Mouse (Mus musculus) lung, postnatal 10 days (tissue): ENCODE results near the gene Ablim1.

ENCODE experiments used
- DNase-seq: peaks from one replicate; pipeline ENCODE4 v3.0.0; 2021

The Ablim1 gene

DNA sequence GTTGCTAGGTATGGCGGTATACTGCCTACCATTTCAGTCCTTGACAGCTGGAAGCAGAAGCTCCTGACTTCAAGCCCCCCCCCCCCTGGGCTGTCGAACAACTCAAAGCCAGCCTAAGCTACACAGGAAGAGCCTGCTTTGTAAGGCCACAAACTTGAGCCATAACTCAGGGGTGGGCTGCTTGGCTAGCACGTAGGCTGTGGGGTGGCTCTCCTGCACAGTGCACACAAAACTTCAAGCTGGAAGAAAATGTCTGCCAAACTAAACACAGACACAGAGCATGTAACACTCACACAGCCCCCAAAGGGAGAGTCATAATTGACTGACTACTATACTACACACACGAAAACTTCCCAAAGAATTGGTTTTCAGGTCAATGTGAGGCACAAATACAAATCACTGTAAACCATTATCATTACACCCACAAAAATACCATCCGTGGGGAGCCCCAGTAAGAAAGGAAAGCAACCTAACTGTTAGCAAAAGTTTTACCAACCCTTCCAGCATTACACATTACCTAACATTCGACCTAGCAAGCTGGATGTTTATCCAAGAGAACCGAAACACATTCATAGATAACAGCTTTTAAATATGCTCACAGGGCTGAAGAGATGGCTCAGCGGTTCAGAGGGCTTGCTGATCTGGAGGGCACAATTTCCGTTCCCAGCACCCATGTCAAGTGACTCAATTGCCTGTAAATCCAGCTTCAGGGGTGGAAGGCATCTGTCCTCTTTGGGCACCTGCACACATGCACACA is 61.8 kb downstream of the Ablim1 start:
- no peak for DNase-seq

DNA sequence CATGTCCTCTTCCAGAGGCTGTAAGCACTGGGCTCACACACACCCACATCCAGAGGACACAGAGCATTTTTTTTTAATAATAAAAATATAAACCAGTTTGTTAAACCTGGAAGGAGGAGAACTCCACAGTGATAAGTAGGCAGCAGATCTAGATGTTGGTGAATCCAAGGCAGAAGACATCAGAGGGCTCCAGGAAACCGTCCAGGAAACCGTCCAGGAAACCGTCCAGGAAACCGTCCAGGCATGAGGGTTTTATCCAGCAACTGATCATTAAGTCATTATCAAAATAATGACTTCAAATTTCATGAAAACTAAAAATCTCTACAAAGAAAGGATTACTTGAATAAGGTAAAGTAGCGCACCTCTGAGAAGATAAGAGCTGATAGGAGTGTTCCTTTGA is 65.9 kb downstream of the Ablim1 start:
- DNase-seq, result peak; percentile 62

DNA sequence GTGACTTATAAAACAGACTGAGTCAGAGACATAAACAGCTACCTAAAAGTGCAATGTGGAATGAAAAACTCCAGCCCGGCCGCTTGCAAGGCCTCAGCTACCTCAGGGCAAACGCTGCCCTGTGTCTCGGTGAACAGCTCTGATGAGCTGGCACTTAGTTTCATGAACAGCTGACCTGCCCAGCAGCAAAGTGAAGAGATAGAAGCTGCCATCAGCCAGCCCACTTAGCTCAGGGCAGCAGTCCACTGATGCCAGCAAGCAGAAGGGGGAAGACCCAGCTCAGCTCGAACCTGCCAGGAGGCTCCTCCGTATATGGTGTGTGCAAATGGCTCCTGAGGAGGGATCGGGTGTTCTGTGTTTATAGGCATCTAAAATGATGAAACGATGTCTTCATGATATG is 67.5 kb downstream of the Ablim1 start:
- DNase-seq, result no peak

DNA sequence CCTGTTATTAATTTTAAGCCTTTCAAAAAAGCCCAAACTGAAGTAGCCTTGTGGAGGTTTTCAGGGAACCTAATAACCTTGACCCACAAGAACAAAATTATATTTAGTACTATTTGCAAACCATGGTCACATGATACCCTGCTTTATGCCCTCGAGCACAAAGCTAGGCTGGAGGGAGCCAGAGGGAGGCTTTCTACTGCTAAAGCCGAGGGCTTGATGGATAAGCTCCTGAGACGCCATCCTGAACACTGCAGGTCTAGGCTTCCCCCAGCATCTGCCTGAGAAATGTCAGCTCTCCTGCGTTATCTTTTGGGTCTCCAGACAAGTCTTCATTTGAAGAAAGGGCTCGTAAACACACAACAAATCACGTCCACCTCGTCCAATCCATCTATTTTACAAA is 70.4 kb downstream of the Ablim1 start:
- DNase-seq, result no peak

DNA sequence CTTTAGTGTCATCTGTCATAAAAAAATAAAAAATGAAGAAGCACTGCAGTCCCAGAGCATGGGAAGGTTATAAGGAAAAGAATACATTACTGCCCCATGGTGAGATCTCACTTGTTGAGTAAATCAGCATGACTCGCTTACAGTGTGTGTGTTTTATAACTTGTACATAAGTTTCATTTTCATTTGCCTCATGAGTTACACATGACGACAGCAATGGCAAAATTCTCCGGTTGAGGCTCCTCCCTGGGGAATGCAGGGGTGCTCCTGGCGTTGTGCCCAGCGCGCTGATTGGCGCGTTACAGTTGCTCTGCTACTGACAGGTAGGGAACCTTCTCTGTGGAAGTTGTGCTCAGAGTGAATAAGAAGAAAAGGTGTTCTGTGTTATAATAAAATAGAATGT is 71.1 kb downstream of the Ablim1 start:
- peak; percentile 54 for DNase-seq

DNA sequence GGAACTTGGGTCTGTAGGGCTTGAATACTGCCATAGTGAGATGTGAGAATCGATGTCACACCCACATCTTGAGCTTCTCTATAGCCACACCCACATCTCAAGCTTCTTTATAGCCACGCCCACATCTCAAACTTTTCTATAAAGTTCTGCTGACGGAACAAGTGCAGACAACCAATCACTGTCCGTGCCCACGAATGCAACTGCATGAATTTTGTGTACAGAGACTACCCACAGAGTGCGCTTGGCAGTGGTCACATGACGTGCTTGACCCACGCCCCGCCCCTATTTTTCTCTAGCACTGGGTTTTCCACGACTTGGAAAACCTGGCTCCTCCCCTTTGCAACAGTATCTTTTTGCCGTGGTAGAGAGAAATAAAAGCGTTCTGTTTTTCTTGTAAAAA is 71.5 kb downstream of the Ablim1 start:
- peak; percentile 28 for DNase-seq

DNA sequence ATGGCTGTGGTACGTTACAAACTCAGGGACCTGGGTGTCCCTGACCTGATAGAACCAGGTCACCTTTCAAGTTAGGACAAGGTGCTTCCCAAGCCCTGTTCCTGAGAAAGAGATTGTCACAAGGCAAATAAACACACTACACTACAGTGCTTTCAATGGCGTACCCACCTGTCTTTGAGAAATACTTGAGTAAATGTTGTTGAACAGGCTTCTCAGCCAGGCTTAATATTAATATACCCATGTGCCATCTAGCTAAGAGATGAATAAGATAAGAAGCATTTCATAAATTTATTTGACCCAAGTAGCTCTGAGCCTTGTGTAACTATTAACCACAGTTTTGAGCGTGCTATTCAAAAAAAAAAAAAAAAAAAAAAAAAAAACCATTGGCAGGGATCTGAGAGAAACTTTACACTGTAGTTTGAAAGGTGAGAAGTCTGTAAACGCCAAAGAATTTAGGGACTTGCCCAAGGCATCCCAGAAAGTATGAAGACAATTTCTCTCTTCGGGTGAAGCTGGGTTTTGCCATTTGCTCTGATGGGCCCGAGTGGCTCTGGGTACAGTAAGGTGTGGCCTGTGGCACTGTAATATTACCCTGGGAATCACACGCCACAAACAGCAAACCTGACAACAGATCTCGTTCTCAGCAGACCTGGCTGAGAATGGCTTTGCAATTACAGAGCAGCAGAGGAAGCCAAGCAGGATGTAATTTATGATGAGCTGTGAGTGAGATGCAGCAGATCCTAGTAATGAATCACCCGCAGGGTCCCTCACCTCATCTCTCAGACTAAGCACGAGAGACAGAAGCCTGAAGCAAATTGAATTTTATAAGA is 73.1 kb downstream of the Ablim1 start:
- peak; percentile 31 for DNase-seq

DNA sequence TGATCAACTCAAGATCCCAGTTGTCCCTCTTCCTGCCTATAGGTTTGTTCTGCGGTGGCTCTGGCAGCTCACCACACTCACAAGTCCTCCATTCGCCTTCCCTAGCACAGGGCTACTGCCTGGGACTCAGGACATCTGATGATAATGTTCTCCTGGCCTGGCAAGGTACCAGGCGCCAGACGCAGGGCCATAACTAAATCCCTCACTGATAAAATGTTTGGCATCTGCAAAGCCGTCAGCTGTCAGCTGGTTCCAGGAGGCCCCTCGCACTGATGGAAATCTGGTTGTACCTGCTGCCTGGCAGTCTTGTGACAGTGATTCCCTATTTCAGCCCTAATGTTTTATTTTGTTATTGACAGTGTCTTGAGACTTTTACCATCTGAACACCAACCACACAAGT is 74.5 kb downstream of the Ablim1 start:
- DNase-seq, result no peak

DNA sequence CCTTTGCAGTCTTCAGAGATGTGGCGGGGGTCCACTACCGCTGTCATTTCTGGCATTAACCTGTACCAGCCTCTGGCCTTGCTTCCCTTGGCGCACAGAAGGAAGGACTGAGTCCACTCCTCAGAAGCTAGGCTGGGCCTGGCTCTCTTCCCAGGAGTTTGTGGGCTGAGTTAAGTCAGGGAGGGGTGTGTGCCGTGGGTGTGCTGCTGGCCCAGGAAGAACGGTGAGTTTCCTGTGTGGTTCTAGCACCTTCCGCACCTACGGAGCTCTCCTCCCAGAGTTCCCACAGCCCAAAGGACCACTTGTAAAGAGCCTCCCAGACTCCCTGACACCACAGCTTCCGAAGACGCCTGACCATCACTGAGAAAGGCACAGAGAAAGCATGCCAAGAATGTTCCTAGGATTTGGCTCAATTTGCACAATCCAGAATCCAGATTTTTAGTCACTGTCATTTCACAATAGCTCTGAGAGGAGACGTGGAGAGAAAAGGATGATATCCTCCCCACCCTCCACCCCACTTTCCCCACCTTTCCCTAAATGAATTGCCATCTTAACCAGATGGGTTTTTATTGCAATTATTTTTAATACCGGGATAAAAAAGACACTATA is 75.4 kb downstream of the Ablim1 start:
- peak; percentile 77 for DNase-seq

DNA sequence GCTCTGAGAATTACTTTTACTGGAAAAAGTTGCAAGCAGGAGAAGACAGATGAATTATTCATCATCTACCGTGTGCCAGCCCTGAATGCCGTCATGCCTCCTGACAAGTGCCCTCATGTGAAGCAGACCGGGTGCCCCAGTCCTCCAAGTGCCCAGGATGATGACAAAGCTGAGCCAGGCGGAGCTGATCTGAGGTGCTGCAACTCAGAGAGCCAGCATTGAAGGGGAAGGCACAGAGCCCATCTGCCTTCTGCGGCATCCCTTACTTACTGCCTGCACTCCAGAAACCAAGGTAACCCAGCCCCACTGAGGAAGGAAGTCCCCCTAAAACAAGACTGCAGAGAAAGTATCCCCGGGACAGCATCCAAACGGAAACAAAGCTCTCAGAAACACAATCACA is 76.3 kb downstream of the Ablim1 start:
- peak; percentile 49 for DNase-seq

DNA sequence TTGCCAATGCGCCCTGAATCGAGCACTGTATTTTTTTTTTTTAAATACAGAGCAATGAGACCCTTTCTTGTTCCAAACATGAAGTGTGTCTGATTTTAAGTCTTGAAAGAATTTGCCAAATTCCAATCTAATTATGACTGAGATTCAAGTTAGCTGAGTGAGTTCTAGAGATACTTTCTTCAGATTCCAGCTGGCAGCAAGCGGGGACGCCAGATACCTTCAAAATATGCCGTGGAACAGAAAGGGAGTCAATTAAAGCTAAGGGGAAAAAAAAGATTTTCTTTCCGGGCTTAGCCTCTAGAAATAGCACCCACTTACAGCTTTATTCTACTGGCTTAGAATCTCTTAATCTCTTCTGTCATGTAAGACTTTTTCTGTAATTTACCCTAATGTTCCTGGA is 77.2 kb downstream of the Ablim1 start:
- no peak for DNase-seq

DNA sequence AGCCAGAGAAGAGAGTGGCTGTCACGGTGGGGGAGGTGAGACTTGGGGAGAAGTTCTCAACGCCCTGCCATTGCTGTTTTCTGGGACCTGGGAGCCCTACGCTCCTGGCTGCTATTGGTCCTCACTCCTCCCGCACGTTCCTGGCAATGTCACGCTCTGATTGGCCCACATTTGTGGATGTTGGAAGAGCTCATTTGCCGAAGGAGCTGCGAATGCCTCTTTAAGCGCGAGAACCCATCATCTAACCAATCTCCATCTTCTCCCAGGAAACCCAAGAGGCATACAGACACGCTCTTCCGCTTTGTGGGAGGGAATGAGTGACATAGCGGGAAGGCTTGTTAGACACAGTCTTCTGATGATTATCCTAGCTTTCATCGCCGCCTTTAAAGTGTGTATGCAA is 78.1 kb downstream of the Ablim1 start:
- no peak for DNase-seq

DNA sequence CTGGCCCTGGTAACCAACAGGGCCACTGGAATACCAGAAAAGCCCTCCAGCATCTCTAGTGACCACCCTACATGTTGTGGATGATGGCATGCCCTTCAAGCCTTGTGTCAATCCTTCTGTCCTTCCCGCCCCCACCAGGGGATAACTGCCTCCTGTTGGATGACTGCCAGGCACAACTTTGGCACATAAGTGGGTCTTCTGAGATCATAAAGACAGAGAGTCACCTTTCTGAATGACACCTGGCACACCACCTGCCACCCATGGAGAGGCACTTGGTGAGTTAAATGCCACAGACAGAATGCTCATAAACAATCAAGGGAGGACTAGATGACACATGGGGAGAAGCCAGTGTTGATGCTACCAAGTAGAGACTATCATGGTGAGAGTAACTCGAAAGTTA is 78.8 kb downstream of the Ablim1 start:
- no peak for DNase-seq

DNA sequence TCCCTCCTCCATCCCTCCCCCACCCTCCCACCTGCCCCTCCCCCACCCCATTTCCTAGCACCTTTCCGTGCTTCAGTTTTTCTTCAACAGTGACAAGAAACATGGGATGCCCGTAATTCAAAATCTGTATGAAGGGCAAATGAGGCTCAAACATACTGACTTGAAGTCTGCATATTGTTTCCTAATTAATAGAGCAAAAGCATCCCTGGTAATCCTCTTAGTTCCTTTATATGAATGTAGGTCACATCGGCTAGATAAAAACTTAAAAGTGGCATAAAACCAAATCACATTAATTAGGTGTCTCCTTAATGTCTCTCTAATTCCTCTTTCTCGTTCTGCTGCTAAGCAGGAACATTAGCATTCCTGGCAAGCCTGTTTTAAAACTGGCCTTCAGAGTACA is 83.7 kb downstream of the Ablim1 start:
- no peak for DNase-seq

DNA sequence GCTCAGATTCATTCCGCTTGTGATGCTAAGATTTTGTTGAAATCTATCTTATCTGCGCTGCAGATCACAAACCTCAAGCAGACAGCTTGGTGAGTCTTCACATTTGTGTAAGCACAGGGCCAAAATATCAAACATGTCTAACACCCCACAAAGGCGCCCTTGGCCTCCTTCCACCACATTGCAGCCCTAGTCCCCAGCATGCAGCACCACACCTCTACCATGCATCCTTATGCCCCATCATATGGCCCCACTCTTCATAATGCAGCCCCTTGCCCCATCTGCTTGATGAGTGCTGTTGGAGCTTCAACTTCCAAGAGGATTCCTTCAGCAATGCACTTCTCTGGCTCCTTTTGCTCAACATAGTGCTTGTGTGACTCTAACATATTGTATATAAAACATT is 85.6 kb downstream of the Ablim1 start:
- no peak for DNase-seq

DNA sequence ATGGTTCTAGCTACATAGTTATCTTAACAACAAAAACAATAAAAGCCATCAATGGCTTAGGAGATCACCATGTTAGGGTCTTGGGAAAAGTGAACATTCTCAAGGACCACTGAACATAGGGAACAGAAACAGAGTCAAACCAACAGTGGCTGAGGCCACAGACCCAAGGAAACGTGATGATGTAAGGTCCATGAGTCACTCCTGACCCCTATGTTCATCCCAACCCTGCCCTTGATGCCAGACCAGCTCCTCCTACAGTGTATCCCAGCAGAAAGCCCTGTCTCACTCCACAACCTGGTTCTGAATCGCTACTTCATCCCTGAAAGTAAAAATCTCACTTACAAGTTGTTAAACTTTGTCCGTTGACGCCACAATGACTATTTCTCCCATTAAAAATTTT is 86.1 kb downstream of the Ablim1 start:
- no peak for DNase-seq

DNA sequence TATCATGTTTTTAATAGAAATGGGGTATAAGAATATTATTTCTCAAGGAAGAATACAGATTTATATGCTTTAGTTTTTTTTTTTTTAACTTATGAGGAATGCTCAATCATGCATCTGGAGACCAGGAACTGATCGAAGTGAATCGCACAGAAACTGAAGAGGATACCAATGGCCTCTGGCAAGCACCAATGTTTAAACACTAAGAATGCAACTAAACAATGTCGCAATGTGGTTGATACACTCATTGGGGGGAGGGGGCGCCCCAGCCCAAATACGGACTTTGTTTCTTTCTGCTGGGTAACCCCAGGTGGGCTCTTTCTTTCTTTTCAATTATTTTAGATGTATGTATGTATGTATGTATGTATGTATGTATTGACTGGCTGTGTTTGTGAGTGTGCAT is 90.3 kb downstream of the Ablim1 start:
- DNase-seq, result no peak

DNA sequence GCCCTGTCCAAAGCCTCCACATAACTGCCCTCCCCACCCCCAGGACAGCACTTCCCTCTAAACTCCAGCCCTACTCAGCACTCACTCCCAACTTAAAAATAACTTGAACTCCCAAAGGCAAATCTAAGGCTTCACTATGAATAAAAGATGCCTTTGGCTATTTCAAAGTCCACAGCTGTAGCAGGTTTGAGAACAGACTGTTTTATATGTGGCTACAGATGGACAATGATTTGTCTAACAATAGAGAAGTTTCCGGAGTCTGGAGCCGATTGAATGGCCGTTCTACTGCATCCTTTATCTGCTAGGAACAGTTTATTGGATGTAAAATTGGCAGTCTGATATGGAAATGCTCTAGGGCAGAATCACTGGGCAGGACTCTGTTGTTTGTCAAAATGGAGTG is 91.0 kb downstream of the Ablim1 start:
- DNase-seq, result no peak

DNA sequence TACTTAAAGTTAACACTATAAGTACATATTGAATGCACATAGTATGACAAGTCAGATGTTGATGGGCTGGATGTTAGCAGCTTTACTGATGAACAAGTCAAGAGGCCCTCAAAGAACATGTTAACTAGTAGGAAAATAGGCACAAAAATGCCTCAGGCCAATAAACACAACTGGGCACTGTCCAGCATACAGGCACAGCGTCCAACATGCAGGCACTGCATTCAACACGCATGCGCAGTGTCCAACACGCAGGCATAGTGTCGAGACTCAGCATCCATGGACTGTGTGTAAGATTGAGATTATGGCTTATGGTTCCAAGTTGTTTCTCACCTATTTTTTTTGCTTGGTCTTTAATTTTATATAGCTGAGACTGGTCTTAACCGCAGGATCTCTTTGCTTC is 92.1 kb downstream of the Ablim1 start:
- no peak for DNase-seq

DNA sequence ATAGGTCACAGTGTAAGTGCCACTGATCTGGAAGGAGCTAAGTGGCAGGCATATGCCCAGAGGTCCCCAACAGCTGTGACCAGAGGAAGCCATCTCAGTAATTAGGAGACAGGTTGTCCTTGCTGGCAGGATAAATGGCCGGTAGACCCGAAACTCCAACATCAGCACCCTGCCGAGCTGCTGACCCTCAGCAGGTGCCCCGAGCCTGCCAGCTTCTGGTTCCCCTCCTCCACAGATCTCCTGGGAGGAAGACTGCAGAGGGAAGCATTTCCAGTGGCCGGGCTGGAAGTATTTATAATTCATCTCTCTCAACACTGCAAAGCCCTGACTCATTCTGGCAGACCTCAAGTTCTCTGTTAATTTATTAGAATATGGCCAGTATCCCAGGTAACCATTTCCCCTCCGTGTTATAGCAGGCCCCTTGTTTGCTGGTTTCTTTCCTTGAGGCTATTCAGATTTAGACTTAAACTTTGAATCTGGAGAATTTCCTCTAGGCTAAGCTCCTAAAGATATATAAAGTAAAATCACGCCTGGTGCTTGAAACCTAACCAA is 93.0 kb downstream of the Ablim1 start:
- DNase-seq, result no peak

DNA sequence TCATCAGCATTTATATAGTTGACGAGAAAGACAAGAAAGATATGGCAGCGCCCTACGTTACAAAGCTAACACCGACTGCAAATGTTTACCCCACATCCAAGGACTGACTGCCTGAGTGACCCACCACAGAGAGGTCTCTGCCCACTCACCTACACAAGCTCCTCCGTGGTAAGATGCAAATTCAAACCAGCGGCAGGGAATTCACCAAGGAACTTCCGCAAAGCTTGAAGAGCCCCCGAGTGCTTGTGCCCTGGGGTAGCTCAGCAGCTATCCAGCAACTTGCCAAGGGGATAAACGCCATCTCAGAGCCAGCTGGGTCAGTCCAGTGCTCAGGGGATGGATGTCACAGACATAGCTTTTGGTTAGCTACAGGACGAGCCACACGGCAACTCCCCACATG is 95.0 kb downstream of the Ablim1 start:
- no peak for DNase-seq

DNA sequence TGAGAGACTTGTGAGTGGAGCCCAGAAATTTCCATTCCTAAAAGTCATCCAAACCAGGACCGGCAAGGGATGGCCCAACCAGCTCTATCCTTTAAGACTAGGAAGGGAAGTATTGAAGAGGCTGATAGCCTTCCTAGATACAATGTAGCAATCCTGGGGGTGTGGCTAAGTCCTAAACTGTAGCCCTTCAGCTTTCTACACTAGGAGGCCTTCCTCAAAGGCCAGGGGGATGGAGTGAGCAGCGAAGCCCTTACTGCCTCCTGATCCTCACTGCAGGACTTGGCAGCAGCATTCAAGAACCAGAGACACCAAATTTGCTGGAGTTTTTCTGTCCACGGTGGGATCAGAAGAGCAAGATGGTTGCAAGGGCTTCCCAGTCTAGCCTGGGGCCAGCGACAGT is 97.6 kb downstream of the Ablim1 start:
- DNase-seq, result no peak

DNA sequence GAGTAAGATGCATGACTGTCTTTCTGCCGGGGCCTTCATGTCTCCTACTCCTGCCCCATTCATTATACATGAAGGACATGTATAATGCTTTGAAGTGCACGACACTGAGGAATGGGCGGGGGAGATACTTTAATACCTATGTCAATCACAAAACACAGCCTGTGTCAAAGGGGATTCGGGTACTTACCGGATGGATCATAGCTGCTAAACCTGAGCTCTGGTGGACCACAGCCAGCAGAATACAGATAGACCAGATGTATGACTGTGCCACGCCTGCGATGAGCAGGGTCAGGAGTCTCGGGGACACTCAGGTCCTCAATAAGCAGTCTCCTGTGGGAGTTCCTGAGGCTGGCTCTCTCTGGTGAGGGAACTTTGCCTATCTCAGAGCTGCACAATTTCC is 99.2 kb downstream of the Ablim1 start:
- DNase-seq, result no peak

DNA sequence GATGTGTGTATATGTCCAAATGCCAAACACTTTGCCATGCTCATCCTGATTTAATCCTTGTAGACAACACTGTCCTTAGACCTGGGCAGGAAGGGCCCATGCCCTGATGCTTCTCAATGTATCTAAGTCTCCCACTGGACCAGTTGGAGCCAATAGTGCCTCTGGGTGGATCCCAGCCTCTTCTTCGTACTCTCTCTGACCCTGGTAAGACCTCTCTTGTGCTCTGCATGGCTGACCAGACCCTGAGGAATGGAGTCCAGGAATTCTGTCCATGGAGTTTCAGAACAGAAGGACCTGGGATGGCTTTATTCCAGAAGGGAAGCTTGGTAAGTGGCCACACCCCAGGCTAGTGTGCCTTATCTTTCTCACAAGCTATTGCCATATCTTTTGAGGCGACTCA is 102.3 kb downstream of the Ablim1 start:
- DNase-seq, result no peak
